In genomic region chr11:115381743-115382539, GRCm38 (mm10) we compare ENCODE assay signal across 7 mouse cellular contexts. TPM values are rescaled to one million over a fixed set of nuclear protein-coding genes. Genes with fewer than 3 reads are reported as not detected.
DNase-seq lines count a peak whose midpoint lies in the region; ATAC-seq and TF ChIP-seq lines count a peak whose summit lies in the region.

Gene Cdr2l, plus strand, starts transcription at chr11:115381916.

- intact Hi-C loops in left cerebral cortex, postnatal 36 days (cut with DNase I), result no loop called here

- peak within 1 kb of the TSS; percentile 82 for H3K4me2 ChIP-seq in intestine, embryonic 16.5 days (ENCODE audit: low read depth, low read length)
- peak within 1 kb of the TSS; percentile 89 for H3K4me2 ChIP-seq in midbrain, embryonic 11.5 days

- no peaks in the 10 kb centered on the region for H3K36me3 ChIP-seq in intestine, embryonic 16.5 days (ENCODE audit: control insufficient read depth, insufficient read depth, low read length)
- H3K36me3 ChIP-seq in midbrain, embryonic 11.5 days (ENCODE audit: control insufficient read depth, insufficient read depth, low read length), result no peaks in the 10 kb centered on the region
- no peaks in the 10 kb centered on the region for H3K36me3 ChIP-seq in small intestine, adult 2 months (ENCODE audit: control insufficient read depth, insufficient read depth, low read length)

- peak within 1 kb of the TSS; percentile 83 for H3K27ac ChIP-seq in intestine, embryonic 16.5 days (ENCODE audit: low read length)
- peak within 1 kb of the TSS; percentile 90 for H3K27ac ChIP-seq in midbrain, embryonic 11.5 days (ENCODE audit: low read depth, low read length)
- peak within 1 kb of the TSS; percentile 55 for H3K27ac ChIP-seq in small intestine, adult 2 months (ENCODE audit: insufficient read depth, low read depth, low read length)

- WGBS in intestine, embryonic 16.5 days, result 0% methylated on average over 69 of the region's 76 CpGs
- WGBS in midbrain, embryonic 11.5 days, result under 1% methylated on average over 72 of the region's 76 CpGs
- WGBS in small intestine, adult 2 months, result 1% methylated on average over 76 of the region's 76 CpGs

- DNase-seq in adrenal gland, postnatal 14 days, result peak; percentile 97
- peak; percentile 85 for DNase-seq in embryo, embryonic 11.5 days (ENCODE audit: low read depth, low spot score)
- DNase-seq in gastrocnemius, postnatal 4 days (ENCODE audit: low spot score in 2 of 2), result peak; percentile 83 to 91
- DNase-seq in left cerebral cortex, postnatal 36 days (ENCODE audit: low spot score in 2 of 2), result peak; percentile 84 to 85
- DNase-seq in midbrain, embryonic 11.5 days (ENCODE audit: low spot score, missing footprints), result peak; percentile 98

- no peaks in the 10 kb centered on the region for H3K27me3 ChIP-seq in intestine, embryonic 16.5 days (replicated peaks; ENCODE audit: control insufficient read depth, insufficient read depth, low read length)
- no peaks in the 10 kb centered on the region for H3K27me3 ChIP-seq in midbrain, embryonic 11.5 days (ENCODE audit: control insufficient read depth, insufficient read depth, low read length)
- H3K27me3 ChIP-seq in small intestine, adult 2 months (ENCODE audit: control insufficient read depth, insufficient read depth, low read length), result no peaks in the 10 kb centered on the region

- 0 out of 2 replicates have a peak, but pooled peaks cover 2% of the 10 kb centered on the region for H3K9me3 ChIP-seq in intestine, embryonic 16.5 days (ENCODE audit: control insufficient read depth, low read length)
- H3K9me3 ChIP-seq in midbrain, embryonic 11.5 days (ENCODE audit: control insufficient read depth, low read length), result no peaks in the 10 kb centered on the region

- TF ChIP-seq POLR2A in small intestine, adult 2 months (IDR thresholded peaks at IDR 0.05; ENCODE audit: low read depth, low read length), result peak; percentile 47; the same call in 1 of the 2 replicates

- peak; percentile 96 for ATAC-seq in intestine, embryonic 16.5 days
- ATAC-seq in midbrain, embryonic 11.5 days (ENCODE audit: low FRiP score), result peak; percentile 94

- H3K9ac ChIP-seq in intestine, embryonic 16.5 days (ENCODE audit: low read depth, low read length), result peak within 1 kb of the TSS; percentile 85
- peak within 1 kb of the TSS; percentile 95 for H3K9ac ChIP-seq in midbrain, embryonic 11.5 days (ENCODE audit: low read length)

- TF ChIP-seq CTCF in small intestine, adult 2 months (IDR thresholded peaks at IDR 0.05; ENCODE audit: extremely low read depth, insufficient read length, insufficient replicate concordance, low read depth, low read length), result no peak

- peak within 1 kb of the TSS; percentile 78 for H3K4me3 ChIP-seq in intestine, embryonic 16.5 days (ENCODE audit: low read length)
- peak within 1 kb of the TSS; percentile 87 for H3K4me3 ChIP-seq in midbrain, embryonic 11.5 days (ENCODE audit: low read depth, low read length)
- H3K4me3 ChIP-seq in small intestine, adult 2 months (ENCODE audit: low read depth, low read length), result peak within 1 kb of the TSS; percentile 70

- peaks cover 27% of the 10 kb centered on the region for H3K4me1 ChIP-seq in intestine, embryonic 16.5 days (ENCODE audit: control insufficient read depth, insufficient read depth, low read length)
- peaks cover 27% of the 10 kb centered on the region for H3K4me1 ChIP-seq in midbrain, embryonic 11.5 days (ENCODE audit: control insufficient read depth, insufficient read depth, low read length)
- peaks cover 3% of the 10 kb centered on the region for H3K4me1 ChIP-seq in small intestine, adult 2 months (ENCODE audit: control insufficient read depth, insufficient read depth, insufficient read length, low read length)

RNA-seq across cellular contexts. Expression of gene Cdr2l, which starts in this region (rescaled TPM):
- 61.5 and 66.2 TPM in 2 replicates for total RNA-seq in adrenal gland, postnatal 14 days (2021)
- total RNA-seq in gastrocnemius, postnatal 4 days (2021), result 10 to 100 TPM; 19.4 to 22.2 TPM
- 4.6 and 5.1 TPM in 2 replicates for polyA plus RNA-seq in intestine, embryonic 16.5 days (2015; fragmentation: Nextera tagmentation; extraction: Ambion mirVana)
- total RNA-seq in left cerebral cortex, postnatal 36 days (2021), result 10 to 100 TPM; 20.6 to 23.1 TPM
- polyA plus RNA-seq in midbrain, embryonic 11.5 days (2014; fragmentation: Nextera tagmentation; extraction: Ambion mirVana), result 20.6 and 20.9 TPM in 2 replicates
- polyA plus RNA-seq in small intestine, adult 2 months (2012; rRNA removed), result 3.8 and 4.2 TPM in 2 replicates

Comparison
In these comparisons a context has a peak if more than half of its experiments do, and no peak if none do; other contexts are left out.
1. Peak in every context shown above with its lines: DNase-seq, ATAC-seq, H3K4me3 ChIP-seq and H3K27ac ChIP-seq.